ENCODE assay signal across 23 mouse cellular contexts in genomic region chr4:151332074-151332849, GRCm38 (mm10).
A peak's percentile ranks its signal among the peaks of the same experiment; 100 is the strongest.
DNase-seq lines count a peak whose midpoint lies in the region; ATAC-seq lines count a peak whose summit lies in the region.
"Had no signal": no experiment of that assay in that cellular context is flagged by ENCODE, and none has a peak within 500 bp of the region (broad histone marks: within the 10 kb centered on the region; RNA-seq: fewer than 3 reads in every experiment).

No protein-coding gene starts in this region.

- no peaks in the 10 kb centered on the region for H3K9me3 ChIP-seq in embryonic facial prominence, embryonic 14.5 days (ENCODE audit: control insufficient read depth, low read length)
- no peaks in the 10 kb centered on the region for H3K9me3 ChIP-seq in embryonic facial prominence, embryonic 10.5 days
- no peaks in the 10 kb centered on the region for H3K9me3 ChIP-seq in hindbrain, embryonic 13.5 days
- no peaks in the 10 kb centered on the region for H3K9me3 ChIP-seq in hindbrain, embryonic 11.5 days (ENCODE audit: control insufficient read depth, low read length)
- no peaks in the 10 kb centered on the region for H3K9me3 ChIP-seq in midbrain, embryonic 14.5 days (ENCODE audit: control insufficient read depth, low read length)
- H3K9me3 ChIP-seq: embryonic facial prominence, embryonic 15.5 days; kidney, embryonic 15.5 days; liver, embryonic 15.5 days; lung, embryonic 15.5 days had no signal

- no peak overlapping the region for H3K4me2 ChIP-seq in embryonic facial prominence, embryonic 14.5 days (ENCODE audit: low read depth, low read length)
- no peak overlapping the region for H3K4me2 ChIP-seq in hindbrain, embryonic 13.5 days
- H3K4me2 ChIP-seq in hindbrain, embryonic 11.5 days (replicated peaks; ENCODE audit: low read depth, low read length), result no peak overlapping the region
- no peak overlapping the region for H3K4me2 ChIP-seq in midbrain, embryonic 14.5 days (ENCODE audit: low read length)
- H3K4me2 ChIP-seq: embryonic facial prominence, embryonic 15.5 days; kidney, embryonic 15.5 days; liver, embryonic 15.5 days; lung, embryonic 15.5 days had no signal

- H3K4me3 ChIP-seq in embryonic facial prominence, embryonic 14.5 days (ENCODE audit: low read depth, low read length), result no peak overlapping the region
- H3K4me3 ChIP-seq in embryonic facial prominence, embryonic 10.5 days, result no peak overlapping the region
- H3K4me3 ChIP-seq in hindbrain, embryonic 13.5 days, result no peak overlapping the region
- H3K4me3 ChIP-seq in hindbrain, embryonic 11.5 days (ENCODE audit: low read depth, low read length), result no peak overlapping the region
- no peak overlapping the region for H3K4me3 ChIP-seq in midbrain, embryonic 14.5 days (replicated peaks; ENCODE audit: low read depth, low read length)
- H3K4me3 ChIP-seq: embryonic facial prominence, embryonic 15.5 days; kidney, embryonic 15.5 days; liver, embryonic 15.5 days; lung, embryonic 15.5 days; myocyte had no signal

- H3K27ac ChIP-seq in embryonic facial prominence, embryonic 14.5 days (replicated peaks; ENCODE audit: low read depth, low read length), result no peak overlapping the region
- no peak overlapping the region for H3K27ac ChIP-seq in embryonic facial prominence, embryonic 10.5 days (replicated peaks)
- peak overlapping the region; percentile 45; the same call in 1 of the 2 replicates for H3K27ac ChIP-seq in hindbrain, embryonic 13.5 days
- H3K27ac ChIP-seq in hindbrain, embryonic 11.5 days (ENCODE audit: low read depth, low read length), result no peak overlapping the region
- 0 out of 2 replicates have a peak overlapping the region, but pooled peaks have one; percentile 26 for H3K27ac ChIP-seq in midbrain, embryonic 14.5 days (replicated peaks; ENCODE audit: low read depth, low read length)
- H3K27ac ChIP-seq: embryonic facial prominence, embryonic 15.5 days; kidney, embryonic 15.5 days; liver, embryonic 15.5 days; lung, embryonic 15.5 days had no signal

- 78% methylated on average over 19 of the region's 19 CpGs for WGBS in embryonic facial prominence, embryonic 14.5 days
- 84% methylated on average over 19 of the region's 19 CpGs for WGBS in embryonic facial prominence, embryonic 10.5 days
- WGBS in hindbrain, embryonic 13.5 days, result 72% methylated on average over 19 of the region's 19 CpGs
- 80% methylated on average over 19 of the region's 19 CpGs for WGBS in hindbrain, embryonic 11.5 days
- WGBS in midbrain, embryonic 14.5 days, result 61% methylated on average over 19 of the region's 19 CpGs

- peak; percentile 44 for DNase-seq in embryonic facial prominence, embryonic 14.5 days (ENCODE audit: low spot score)
- DNase-seq in embryonic facial prominence, embryonic 10.5 days (ENCODE audit: low spot score), result no peak
- DNase-seq in hindbrain, embryonic 11.5 days (ENCODE audit: low spot score), result no peak
- peak; percentile 38 for DNase-seq in brain, adult 2 months (ENCODE audit: low read depth, low spot score)
- DNase-seq in midbrain, embryonic 14.5 days, result no peak
- DNase-seq in retina, postnatal 1 day, result no peak
- DNase-seq: adrenal gland, postnatal 10 days; cerebellum, adult 8-10 months; cerebellum, postnatal 36 days; embryo, embryonic 11 days; gastrocnemius, postnatal 25 days; kidney, postnatal 4 days; liver; lung, postnatal 4 days; thymus, adult 18-20 months; thymus, postnatal 36 days had no signal

- H3K9ac ChIP-seq in embryonic facial prominence, embryonic 14.5 days (ENCODE audit: low read depth, low read length), result no peak overlapping the region
- no peak overlapping the region for H3K9ac ChIP-seq in hindbrain, embryonic 13.5 days
- H3K9ac ChIP-seq in hindbrain, embryonic 11.5 days (ENCODE audit: low read depth, low read length), result no peak overlapping the region
- H3K9ac ChIP-seq in midbrain, embryonic 14.5 days (replicated peaks; ENCODE audit: low read length), result no peak overlapping the region
- H3K9ac ChIP-seq: embryonic facial prominence, embryonic 15.5 days; kidney, embryonic 15.5 days; liver, embryonic 15.5 days; lung, embryonic 15.5 days had no signal

- ATAC-seq in embryonic facial prominence, embryonic 14.5 days (ENCODE audit: low read depth), result peak; percentile 30; the same call in 1 of the 2 replicates
- no peak for ATAC-seq in hindbrain, embryonic 13.5 days (ENCODE audit: low FRiP score)
- ATAC-seq in hindbrain, embryonic 11.5 days (ENCODE audit: low FRiP score), result no peak
- ATAC-seq in midbrain, embryonic 14.5 days (ENCODE audit: low FRiP score, low TSS enrichment), result no peak
- ATAC-seq: intestine, postnatal 0 days had no signal

- no peaks in the 10 kb centered on the region for H3K27me3 ChIP-seq in embryonic facial prominence, embryonic 14.5 days (replicated peaks; ENCODE audit: control insufficient read depth, insufficient read depth, low read length)
- H3K27me3 ChIP-seq in embryonic facial prominence, embryonic 10.5 days (replicated peaks; ENCODE audit: low read depth, poor library complexity, severe bottlenecking), result no peaks in the 10 kb centered on the region
- no peaks in the 10 kb centered on the region for H3K27me3 ChIP-seq in hindbrain, embryonic 13.5 days
- H3K27me3 ChIP-seq in hindbrain, embryonic 11.5 days (ENCODE audit: control insufficient read depth, insufficient read depth, low read length), result no peaks in the 10 kb centered on the region
- H3K27me3 ChIP-seq in midbrain, embryonic 14.5 days (ENCODE audit: control insufficient read depth, insufficient read depth, low read length), result no peaks in the 10 kb centered on the region
- H3K27me3 ChIP-seq: embryonic facial prominence, embryonic 15.5 days; kidney, embryonic 15.5 days; liver, embryonic 15.5 days; lung, embryonic 15.5 days had no signal

- H3K36me3 ChIP-seq in embryonic facial prominence, embryonic 14.5 days (ENCODE audit: control insufficient read depth, insufficient read depth, low read length), result no peaks in the 10 kb centered on the region
- no peaks in the 10 kb centered on the region for H3K36me3 ChIP-seq in embryonic facial prominence, embryonic 10.5 days (replicated peaks)
- H3K36me3 ChIP-seq in hindbrain, embryonic 13.5 days, result no peaks in the 10 kb centered on the region
- H3K36me3 ChIP-seq in hindbrain, embryonic 11.5 days (ENCODE audit: control insufficient read depth, insufficient read depth, low read length), result no peaks in the 10 kb centered on the region
- no peaks in the 10 kb centered on the region for H3K36me3 ChIP-seq in midbrain, embryonic 14.5 days (ENCODE audit: control insufficient read depth, insufficient read depth, low read length)
- H3K36me3 ChIP-seq: embryonic facial prominence, embryonic 15.5 days; kidney, embryonic 15.5 days; liver, embryonic 15.5 days; lung, embryonic 15.5 days had no signal

- no peaks in the 10 kb centered on the region for H3K4me1 ChIP-seq in embryonic facial prominence, embryonic 14.5 days (ENCODE audit: control insufficient read depth, insufficient read depth, low read length)
- H3K4me1 ChIP-seq in embryonic facial prominence, embryonic 10.5 days, result no peaks in the 10 kb centered on the region; the same call in 1 of the 2 replicates
- H3K4me1 ChIP-seq in hindbrain, embryonic 13.5 days (replicated peaks), result peaks cover 20% of the 10 kb centered on the region
- no peaks in the 10 kb centered on the region; the same call in 1 of the 2 replicates for H3K4me1 ChIP-seq in hindbrain, embryonic 11.5 days (replicated peaks; ENCODE audit: control insufficient read depth, insufficient read depth, low read length)
- H3K4me1 ChIP-seq in midbrain, embryonic 14.5 days (ENCODE audit: control insufficient read depth, insufficient read depth, low read length), result no peaks in the 10 kb centered on the region
- H3K4me1 ChIP-seq: embryonic facial prominence, embryonic 15.5 days; lung, embryonic 15.5 days had no signal

Comparison
In these comparisons a context has a peak if more than half of its experiments do, and no peak if none do; other contexts are left out.
1. DNase-seq: peak in embryonic facial prominence, embryonic 14.5 days (single experiment) and brain, adult 2 months (single experiment); none in embryonic facial prominence, embryonic 10.5 days (single experiment), hindbrain, embryonic 11.5 days (single experiment), midbrain, embryonic 14.5 days (single experiment) and retina, postnatal 1 day (single experiment).
2. H3K27ac ChIP-seq: peak in hindbrain, embryonic 13.5 days (single experiment) and midbrain, embryonic 14.5 days (single experiment); none in embryonic facial prominence, embryonic 14.5 days (single experiment), embryonic facial prominence, embryonic 10.5 days (single experiment) and hindbrain, embryonic 11.5 days (single experiment).